Mouse (Mus musculus) gastrocnemius, postnatal 25 days (tissue): ENCODE results near the gene Tor1aip2. TPM values are rescaled to one million over a fixed set of nuclear protein-coding genes. Genes with fewer than 3 reads are reported as not detected.
"Not testable (repeated sequence)": the region's sequence is repeated elsewhere in the genome, so short reads cannot be mapped to it uniquely, and the experiment has no call there.

Source experiments
- DNase-seq: peaks from one replicate; pipeline ENCODE4 v3.0.0; 2022
- long read RNA-seq, 2 experiments: library from polyadenylated mRNA; stranded (forward); transcript quantifications; one replicate each; pipeline ENCODE4 v2.0.0; 2021
- total RNA-seq, 2 experiments: library from RNA; stranded (reverse); gene quantifications; 1 replicate in 1 of 2; 2 replicates in 1 of 2; pipeline ENCODE4 v1.2.3; 2021

Tor1aip2 gene
- total RNA-seq: 10 to 100 TPM; 46.5 to 48.6 TPM
- long read RNA-seq, experiment 1, transcript Tor1aip2-202 (2 exons, 2,529 nt): minor isoform, 7 of 27 reads
- long read RNA-seq, experiment 1, transcript Tor1aip2-203 (3 exons, 2,589 nt): major isoform, 8 of 27 reads
- long read RNA-seq, experiment 1, partial matches to known transcripts: 0 of 27 reads
- long read RNA-seq, experiment 1, other reads (novel, unspliced or antisense): 11 of 27 reads
- long read RNA-seq, experiment 2, transcript Tor1aip2-203 (3 exons, 2,589 nt): major isoform, 9 of 27 reads
- long read RNA-seq, experiment 2, partial matches to known transcripts: 0 of 27 reads
- long read RNA-seq, experiment 2, other reads (novel, unspliced or antisense): 14 of 27 reads

DNA sequence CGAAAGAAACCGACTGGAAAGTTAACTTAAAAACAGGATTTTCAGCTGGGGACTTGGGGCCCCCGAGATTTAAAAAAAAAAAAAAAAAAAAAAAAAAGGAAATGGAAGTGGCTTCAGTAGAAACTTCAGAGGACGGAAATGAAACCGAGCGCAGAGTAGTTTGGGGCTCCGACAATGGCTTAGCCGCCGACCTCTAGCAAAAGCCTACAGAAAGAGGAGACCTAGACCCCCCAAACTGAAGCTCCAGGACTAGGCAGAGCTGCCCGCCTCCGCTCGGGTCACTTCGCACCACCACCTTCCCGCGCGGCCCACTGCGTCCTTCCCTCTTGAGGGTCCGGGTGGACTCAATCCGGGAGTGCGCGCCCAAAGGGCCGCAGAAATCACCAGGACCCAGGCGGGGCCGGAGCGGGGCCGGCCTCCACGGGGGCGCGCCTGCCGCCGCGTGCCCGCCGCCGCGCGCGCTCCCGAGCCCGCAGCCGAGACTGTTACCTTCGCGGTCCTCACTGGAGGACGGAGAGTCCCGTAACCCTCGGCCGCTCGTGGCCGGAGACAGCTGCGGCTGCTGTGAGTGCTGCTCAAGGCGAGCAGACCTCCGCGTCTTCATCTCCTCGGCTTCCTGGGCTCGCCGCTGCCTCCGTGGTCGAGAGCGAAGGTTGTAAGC is at the start of gene Tor1aip2:
Gene Tor1aip2, plus strand, starts transcription at position 135 of the 661 bp plus-strand sequence.
- no peak for DNase-seq

DNA sequence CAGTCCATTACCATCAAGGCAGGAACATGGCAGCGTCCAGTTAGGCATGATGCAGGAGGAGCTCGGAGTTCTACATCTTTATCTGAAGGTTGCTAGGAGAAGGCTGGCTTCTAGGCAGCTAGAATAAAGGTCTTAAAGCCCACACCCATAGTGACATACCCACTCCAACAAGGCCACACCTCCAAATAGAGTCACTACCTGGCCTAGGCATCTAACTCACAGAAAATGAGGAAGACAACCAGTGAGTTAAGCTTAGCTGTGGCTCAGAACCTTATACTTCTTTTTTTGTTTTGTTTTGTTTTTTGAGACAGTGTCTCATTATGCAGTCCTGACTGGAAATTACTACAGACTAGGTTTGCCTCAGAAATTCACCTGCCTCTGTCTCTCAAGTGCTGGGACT is 47.6 kb upstream of the Tor1aip2 start:
- no peak for DNase-seq

DNA sequence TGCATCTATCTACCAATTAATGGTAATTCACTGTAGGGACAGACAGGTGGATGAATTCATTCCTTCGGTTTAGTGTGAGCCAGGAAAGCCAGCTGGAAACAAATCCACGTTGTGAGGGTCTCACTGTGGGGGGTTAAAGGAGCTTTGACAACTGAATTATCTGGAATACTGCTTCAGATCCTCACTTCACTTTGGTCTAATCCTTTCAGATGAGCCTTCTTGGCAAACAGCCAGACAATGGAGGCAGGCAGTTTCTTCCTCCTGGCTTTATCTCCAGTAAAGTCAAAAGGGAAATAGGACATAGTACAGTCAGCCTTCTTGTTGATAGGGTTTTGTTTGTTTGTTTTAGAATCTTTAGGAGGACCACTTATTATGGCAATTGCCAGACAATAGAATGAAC is 45.8 kb upstream of the Tor1aip2 start:
- no peak for DNase-seq

DNA sequence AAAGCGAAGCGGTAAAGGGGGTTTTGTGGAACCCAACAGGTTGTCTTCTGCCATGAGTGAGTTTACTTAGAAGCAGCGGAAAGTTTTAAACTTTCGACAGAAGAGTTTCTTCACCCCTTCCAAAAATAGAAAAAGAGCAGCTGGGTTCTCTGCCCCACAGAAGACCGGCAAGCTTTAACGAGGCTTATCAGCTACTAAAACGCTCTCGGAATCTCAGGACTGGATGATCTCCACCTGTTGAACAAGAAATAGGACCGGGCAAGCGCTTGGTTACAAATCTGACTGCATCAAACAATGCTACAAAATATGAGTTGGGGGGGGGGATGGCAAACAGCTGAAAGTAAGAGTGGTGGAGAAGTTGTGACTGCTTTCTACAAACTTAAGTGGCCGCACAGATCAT is 44.8 kb upstream of the Tor1aip2 start:
- no peak for DNase-seq

DNA sequence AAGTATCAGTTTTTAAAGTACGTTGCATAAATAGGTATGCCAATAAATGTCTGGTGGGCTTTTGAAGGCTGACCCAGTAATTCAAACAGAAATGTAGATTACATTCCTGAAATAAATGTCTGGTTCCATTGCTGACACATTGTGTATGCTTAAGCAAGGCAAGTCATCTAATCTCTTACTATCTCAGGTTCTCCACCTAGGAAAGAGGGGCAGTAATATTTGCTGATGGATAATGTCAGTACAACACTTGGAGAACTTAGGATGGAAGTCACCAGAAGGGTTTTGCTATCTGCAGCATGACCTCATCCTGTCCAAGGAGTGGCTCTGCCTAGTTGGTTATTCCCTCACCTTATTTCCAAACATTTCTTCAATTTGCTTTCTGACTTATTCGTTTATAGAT is 40.7 kb upstream of the Tor1aip2 start:
- no peak for DNase-seq

DNA sequence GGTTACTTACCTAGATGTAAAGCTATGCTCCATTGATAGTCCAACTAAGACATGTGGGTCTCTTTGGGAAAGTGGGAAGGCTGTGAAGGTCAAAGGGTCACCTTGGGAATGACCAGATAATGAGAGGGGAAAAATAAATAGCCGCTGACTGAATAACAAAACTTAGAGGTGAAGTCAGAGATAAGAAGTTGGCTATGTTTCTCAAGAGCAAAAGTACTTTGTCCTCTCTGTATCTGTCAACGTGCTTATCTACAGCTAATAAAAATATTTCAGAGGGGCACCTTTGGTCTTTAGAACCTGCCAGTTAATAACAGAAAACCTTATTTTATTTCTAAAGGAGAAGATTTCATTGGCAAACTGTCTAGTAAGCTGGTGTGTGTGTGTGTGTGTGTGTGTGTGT is 39.6 kb upstream of the Tor1aip2 start:
- DNase-seq: no peak

DNA sequence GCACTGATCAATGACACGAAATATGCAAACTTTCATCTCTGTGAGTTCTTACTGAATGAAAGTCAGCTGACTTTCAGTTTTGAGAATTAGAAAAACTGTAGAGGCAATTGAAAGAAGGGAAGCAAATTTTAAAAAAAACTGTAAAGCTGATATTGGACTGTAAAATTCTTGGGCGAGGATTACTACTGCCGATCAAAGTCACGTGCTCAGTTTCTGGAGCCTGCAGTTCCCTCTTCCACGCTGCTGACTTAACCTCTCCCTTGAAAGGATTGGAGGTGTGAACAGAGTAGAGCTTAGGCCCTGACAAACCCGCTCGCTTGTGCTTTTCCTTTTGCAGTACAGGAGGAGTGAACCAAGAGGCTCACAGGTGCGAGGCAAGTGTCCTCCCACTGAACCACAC is 32.8 kb upstream of the Tor1aip2 start:
- DNase-seq: no peak

DNA sequence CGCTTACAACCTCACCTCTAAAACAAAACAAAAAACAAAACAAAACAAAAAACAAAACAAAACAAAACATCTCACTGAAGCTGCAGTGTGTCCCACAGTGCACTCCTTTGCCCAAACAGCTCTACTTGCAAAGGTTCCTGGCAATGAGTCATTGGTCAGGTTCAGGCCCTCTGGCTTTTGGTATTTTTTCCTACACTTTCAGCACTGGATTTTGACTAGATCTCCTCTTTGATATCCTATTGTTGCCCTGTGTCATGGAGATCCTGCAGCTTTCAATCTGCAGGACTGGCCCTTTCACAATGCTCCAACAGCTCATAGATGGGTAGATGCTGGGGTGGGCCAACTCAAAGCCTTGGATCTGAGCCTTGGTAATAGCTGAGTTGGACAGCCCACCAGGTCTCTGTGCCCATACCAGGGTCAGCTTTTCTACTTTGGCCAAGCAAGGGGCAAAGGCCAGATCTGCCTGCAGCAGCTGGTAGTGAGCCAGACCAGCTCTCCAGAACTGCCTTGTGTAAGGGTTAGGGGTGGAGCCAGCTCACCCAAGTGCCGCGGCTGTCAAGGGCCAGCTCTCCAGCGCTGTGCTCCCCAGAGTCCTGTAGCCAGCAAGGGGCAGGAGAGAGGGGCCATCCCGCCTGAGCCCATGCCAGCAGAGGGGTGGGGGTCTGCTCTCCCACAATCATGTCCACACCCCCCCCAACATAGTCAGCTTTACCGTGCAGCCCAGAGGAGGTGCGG is 31.8 kb upstream of the Tor1aip2 start:
- DNase-seq: no peak

DNA sequence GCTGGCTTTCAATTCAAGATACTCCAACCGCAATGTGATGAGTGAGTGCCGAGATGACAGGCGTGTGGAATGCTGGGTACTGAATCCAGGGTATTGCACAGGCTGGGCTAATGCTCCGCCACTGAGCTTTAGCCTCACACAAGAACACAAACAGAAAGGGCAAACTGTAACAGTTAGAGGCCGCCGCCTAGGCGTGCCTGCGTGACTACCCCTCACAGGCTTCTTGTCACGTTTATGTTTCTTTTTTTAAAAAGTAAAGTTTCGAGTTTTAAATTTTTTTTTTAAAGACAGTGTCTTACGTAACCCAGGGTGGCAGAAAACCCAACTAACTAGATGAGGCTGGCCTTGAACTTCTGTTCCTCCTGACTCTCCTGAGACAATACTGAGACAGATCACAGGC is 29.3 kb upstream of the Tor1aip2 start:
- no peak for DNase-seq

DNA sequence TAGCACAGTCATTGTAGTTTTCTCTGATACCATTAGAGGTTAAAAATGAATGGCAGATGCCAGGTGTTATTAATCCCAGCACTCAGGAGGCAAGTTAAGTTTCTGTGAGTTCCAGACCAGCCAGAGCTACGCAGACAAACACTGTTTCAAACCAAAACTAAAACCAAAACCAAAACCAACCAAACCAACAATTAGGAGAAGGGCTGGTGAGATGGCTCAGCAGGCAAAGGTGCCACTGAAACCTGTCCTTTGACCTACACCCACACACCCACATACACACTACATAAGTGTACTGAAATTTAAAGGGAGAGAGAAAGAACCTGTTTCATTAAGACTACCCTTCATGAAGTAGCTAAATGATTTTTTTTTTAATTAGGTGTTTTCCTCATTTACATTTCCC is 26.2 kb upstream of the Tor1aip2 start:
- DNase-seq: no peak

DNA sequence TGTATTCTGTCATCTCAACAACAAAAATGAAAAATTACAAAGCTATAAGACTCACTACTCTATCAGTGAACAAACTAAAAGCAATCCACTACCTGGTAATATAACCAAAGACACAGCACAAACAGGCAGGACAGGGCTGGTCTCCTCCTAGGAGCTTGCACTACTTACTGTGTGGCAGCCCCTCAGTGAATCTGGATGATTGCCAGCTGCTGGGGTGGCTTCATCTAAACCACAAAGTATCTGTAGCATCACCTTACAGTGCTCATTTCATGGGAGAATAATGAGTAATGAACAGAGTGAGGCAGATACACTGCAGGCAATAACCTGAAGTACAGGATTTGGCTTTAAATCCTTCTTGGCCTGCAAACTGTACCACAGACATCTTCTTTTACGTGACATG is 15.4 kb upstream of the Tor1aip2 start:
- no peak for DNase-seq

DNA sequence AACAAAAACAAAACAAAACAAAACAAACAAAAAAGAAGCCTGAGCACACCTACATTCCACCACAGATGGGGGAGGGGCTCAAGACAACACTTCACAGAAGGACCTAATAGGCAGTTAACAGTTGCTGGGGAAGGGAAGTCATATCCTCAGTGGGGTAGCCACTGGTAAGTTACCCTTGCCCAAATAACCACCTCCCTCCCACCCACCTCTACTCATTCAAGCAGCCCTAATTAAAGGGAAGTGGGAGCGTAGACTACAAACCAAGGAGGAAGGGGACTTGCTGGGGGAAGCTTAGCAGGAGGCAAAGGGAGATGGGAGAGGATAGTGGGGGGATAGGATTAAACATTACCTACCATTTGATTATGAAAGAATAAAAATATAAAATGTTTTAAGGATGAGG is 14.8 kb upstream of the Tor1aip2 start:
- no peak for DNase-seq

DNA sequence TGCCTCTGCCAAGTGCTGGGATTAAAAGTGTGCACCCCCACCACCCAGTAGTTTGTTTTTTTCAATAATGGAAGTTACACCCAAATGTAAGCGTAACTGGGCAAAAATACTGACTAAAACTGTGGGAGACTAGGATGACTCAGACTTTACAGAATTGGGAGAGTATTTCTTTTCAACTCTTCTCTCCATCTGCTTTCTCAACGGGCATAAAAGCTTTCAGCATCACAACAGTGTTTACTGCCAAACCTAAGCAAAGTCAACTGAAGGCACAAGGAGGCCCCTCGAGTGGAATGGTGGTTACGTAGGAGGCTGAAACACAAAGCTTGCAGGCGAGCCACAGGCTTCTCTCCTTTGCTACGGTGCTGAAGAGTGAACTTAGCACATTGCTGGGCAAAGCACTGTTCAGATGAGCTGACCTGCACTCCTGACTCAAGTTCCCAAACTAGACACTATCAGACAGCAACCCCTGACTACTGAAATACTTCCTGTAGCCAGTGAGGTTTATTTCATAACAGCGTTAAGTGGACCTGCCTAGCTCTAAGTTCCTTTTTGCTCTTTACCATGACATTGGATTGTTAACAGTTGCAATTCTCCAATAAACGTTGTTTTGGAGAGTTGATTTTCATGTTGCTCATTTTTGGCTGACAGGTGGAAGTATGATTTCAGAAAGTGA is 10.2 kb upstream of the Tor1aip2 start:
- DNase-seq: no peak

DNA sequence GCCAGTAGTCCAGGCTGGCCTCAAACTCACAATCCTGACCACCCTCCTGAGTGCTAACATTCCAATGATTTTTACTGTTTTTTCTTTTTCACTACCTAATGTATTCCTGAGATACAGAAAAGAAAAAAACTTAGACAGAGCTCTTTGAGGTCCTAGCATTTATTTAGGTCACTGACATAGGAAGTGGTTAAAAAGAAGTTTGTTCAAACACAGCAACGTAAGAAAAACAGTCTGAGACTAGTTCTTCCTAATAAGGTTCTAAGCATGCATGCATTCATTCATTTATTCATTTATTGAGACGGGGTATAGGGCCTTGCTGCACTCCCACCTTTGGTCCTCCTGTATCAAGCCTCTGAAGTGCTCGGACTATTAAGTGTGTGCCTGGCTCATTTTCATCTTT is 7.4 kb upstream of the Tor1aip2 start:
- no peak for DNase-seq

DNA sequence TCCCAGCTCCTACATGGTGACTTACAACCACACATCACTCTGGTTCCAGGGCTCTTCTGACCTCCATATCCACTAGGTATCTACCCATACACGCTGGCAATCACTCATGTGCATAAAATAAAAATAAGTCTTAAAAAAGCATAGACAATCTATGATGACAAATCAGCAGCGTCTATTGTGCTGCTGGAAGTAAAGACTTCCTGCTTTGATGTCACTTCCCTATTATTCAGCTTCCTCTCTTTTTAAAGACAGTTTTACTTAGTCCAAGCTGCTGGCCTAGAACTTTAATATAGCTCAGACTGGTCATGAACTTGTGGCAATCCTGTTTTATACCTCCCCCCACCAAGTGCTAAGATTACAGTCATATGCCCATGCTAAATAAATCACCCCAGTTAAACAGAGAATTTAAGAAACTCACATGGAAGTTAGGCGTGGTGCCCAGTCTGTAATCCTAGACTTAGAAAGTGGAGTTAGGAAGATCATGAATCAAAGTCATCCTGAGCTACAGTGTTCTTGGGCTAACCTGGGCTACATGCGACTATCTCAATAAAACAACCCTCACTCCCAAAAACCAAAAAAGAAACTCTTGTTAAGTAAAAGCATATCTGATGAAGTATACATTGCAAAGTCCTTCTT is 6.7 kb upstream of the Tor1aip2 start:
- DNase-seq: no peak

DNA sequence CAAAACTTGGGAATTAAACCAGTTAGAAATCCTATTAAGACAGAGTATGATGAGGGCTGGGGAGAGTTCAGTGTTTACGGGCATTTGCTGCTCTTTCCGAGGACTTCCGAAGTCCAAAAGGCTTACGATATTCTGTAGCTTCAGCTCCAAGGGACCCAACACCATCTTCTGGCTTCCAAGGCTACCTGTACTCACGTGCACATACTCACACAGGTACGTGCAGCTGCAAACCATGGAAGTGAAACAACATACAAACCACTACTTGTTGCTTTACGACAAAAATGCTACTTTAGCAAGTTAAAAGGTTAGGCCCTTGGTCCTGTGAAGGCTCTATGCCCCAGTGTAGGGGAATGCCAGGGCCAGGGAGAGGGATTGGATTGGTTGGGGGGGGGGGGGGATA is 1.3 kb upstream of the Tor1aip2 start:
- DNase-seq: no peak

DNA sequence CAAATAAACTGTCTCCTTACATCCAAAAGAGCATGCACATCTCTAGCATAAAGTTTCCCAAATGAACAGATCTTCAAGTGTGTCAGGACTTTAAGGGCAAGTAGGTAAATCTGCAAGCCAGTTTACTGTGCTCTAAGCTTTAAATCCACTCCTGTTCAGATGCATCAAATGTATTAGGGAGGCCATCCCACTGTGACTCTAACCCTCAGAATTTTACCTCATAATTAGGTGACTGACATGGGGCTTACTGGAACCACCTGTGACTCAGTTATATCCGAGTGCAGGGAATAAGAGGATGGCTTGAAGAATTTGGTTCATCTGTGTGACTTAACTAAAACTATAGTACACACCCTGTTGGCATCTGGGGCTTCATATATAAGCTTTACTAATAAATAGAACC is 542 bp upstream of the Tor1aip2 start:
- no peak for DNase-seq

DNA sequence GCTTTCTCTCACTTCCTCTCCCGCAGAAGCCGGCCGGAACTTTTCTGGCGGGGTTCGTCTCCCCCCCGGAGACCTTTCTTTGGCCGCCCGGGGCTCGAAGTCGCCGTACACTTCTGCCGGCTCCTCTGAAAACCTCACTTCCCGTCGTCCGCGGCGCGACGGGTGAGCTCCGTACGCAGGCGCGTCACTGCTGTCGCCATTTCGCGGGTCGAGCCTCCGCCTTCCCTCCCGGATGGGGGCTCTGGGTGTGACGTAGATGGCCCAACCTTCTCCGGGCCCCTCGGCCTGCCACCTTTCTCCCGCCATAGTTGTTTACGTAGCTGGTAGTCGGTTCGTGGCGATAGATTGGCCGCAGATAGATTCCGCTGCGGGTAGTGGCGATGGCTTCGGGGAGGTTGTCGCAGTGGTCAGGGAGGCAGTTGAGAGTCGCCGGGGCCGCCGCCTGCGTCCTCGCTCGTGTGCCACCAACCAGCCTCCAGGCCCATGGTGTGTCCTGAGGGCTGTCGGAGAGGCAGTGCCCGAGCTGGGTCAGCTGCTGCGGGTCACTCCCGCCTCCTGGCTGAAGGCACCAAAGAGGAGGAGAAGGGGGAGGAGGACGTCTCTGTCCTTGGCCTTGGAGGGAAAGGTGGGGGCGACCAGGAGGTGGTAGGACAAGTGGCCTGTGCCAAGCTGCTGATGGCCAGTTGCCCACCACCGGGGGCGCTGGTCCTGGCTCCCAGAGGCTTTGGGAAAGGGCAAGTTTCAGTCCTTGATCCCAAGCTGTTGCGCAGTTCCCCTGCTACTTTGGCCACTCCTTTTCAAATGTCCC is 931 bp downstream of the Tor1aip2 start, which contains the start of gene Tor1aip1:
Gene Tor1aip1, minus strand, starts transcription at position 551 of the 808 bp plus-strand sequence.
- DNase-seq: peak; percentile 99

DNA sequence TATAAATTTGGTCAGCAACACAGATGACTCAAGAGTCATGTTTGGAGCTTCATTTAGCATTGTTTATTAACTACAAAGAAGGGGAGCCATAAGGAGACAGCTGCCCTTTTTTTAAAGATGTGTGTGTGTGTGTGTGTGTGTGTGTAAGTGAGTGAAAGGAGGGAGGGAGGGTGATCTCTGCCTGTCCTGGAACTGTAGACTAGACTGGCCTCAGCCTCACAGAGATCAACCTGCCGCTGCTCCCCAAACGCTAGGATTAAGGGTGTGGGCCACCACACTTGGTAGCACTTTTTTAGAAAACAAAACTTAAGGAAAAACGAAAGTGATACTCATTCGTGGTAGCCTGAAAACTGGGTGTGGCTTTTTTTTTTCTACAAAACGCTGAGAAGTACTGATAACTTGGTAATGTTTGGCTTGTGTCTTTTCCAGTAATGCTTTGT is 2.0 kb downstream of the Tor1aip2 start:
- peak; percentile 26 for DNase-seq

DNA sequence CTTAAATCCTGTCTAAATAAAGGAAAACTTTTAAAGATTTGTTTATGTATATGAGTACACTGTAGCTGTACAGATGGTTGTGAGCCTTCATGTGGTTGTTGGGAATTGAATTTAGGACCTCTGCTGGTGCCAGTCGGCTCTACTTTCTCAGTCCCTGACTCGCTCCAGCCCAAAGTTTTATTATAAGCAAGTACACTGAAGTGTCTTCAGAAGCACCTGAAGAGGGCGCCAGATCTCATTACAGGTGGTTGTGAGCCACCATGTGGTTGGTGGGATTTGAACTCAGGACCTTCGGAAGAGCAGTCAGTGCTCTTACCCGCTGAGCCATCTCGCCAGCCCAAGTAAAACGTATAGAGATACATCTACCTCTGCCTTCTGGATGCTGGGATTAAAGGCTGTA is 4.8 kb downstream of the Tor1aip2 start:
- DNase-seq: not testable (repeated sequence)

DNA sequence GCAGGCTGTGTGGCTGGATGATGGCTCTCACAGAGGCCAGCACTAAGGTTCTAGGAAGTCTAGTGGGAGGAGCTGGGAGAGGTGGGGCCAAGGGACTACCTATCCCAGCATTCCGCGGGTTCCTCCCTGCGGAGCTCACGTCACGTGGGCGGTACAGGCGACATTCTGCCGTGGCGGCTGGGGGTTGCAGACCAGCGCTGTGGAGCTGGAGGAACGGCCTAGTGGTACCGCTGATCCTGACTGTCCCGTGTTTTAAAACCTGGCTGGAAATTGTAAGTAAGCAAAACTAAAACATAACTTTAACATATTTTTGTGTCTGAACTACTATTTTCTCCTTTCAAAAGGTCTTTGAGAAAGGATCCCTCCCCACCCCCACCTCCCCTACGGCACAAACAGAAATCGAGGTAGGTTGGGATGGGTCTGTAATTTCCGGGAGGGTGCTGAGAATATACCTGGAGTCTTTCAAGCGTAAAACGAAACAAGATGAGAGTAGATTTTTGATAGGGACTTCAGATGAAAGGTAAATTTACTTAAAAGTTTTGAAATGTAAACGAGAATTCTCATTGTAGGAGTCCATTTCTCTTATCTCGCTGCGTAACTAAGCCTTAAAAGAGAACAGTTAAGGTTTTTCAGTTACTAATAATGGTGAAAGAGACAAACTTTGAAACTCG is 5.7 kb downstream of the Tor1aip2 start:
- DNase-seq: peak; percentile 90
